Mouse (Mus musculus): ENCODE data around the gene Olfr729.

Olfr729 gene

DNA sequence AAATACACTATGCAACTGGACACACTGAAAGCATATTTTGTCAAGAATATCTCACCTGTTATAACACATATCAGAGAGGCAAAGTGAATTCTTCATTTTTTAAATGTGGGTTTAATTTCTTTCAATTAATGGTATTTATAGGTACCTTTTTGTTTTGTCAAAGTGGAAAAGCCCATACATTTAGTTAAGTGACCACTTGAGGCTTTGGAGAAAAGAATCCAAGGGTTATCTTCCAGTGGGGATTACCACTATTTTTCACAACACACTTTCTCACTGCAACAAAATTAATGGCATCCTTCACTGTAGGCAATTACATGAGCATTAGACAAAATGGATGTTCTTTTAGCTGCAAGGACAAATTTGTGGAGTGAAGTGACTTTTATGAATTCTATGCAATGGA lies at the start of gene Olfr729:
Gene Olfr729, minus strand, starts transcription at position 101 of the 400 bp plus-strand sequence.
- no peak for DNase-seq (ENCODE audit: low spot score in 2 of 2)

DNA sequence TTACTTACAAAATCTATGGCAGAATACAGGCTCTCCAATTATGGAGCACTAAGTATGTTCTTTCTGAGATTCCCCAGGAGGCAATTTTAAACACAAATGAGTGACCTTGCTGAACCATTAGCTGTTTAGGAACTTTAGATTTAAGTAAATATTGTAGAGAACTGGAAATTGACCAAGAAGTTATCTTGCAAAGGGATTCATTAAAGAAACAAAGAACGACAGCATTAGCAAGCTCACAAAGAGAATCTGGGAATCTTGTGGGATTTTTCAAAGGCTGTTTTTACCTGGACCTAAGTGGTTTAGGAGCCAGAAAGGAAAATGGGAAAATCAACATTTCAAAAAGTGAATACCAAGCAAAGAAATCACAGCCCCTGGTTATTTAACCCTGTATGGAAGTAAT lies 35.4 kb upstream of the Olfr729 start, which contains the start of gene Olfr730:
Gene Olfr730, minus strand, starts transcription at position 101 of the 400 bp plus-strand sequence.
- no peak for DNase-seq (ENCODE audit: low spot score in 2 of 2)

DNA sequence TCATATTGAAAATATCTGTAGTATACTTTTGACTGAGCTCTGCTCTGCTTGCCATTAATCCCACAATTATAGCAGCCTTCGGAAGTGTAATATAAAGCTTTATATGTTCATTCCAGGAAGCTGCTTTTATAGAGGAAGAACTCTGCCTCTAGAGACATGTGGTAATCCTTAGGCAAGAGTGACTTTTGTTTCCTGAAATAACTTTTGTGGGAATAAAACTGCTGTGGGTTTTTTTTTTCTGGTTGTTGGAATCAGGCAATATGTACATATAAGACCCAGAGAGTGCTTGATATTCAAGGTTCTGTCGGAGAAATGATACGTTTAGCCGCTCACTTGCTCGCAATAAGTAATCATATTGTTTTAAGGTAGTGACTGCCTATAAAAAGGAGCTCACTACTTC lies 10.1 kb downstream of the Olfr729 start, which contains the start of gene Olfr728:
Gene Olfr728, minus strand, starts transcription at position 101 of the 400 bp plus-strand sequence.
- no peak for DNase-seq (ENCODE audit: low spot score in 2 of 2)

DNA sequence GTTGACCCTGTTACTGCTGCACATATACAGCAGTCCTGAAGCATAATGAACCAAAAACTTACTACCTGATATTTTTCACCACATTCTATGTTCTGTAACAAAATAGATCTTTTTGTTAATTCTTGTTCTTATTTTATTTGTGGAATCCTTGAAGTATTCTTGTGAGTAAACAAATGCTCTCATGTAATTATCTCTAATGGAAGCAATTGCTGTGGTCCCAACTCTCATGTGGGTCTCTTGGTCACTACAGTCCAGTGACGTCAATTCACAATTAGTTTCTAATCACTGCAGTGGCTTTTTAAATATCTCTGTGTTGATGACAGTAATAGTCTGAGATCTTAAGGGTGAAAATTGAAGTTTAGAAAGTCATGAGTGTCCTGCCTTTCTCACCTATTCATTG lies 29.8 kb downstream of the Olfr729 start, which contains the start of gene Olfr727:
Gene Olfr727, plus strand, starts transcription at position 301 of the 400 bp plus-strand sequence.
- DNase-seq (ENCODE audit: low spot score in 2 of 2): no peak
